Mouse (Mus musculus) small intestine, adult 2 months (tissue): ENCODE measurements around the gene Ccl22.

Experiments
- CTCF ChIP-seq: fragments of 200-500 bp; IDR thresholded peaks from 2 replicates; pipeline ENCODE4 v1.5.1; 2012; ENCODE audit warnings: low read depth, mild to moderate bottlenecking, control low read depth, inconsistent platforms, low read length, moderate library complexity, mixed read lengths; ENCODE audit not compliant: insufficient replicate concordance, insufficient read length; ENCODE audit errors: extremely low read depth
- POLR2A ChIP-seq: fragments of 200-500 bp; IDR thresholded peaks from 2 replicates; pipeline ENCODE4 v1.6.1; 2012; ENCODE audit warnings: low read depth, mild to moderate bottlenecking, control low read depth, inconsistent platforms, low read length, moderate library complexity

DNA sequence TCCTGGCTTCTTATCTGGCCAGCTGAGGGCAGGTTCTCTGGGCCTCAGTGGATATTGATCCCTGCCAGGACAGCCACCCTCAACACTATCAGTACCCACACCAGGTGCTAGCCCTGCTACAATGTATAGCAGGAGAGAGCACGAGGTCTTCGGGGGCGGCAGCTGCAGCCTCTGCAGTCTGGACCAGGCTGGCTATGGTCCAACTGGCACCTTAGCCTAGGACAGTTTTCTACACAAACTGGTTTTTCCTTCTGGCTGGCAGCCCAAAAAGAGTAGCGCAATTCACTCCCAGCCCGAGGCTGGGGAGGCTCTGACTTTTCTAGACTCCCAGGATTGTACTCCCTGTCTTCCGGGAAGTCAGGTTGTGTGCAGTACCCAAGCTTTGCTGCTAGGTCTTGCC, 25.6 kb downstream of the Ccl22 start:
- TF ChIP-seq CTCF = no peak
- TF ChIP-seq POLR2A = no peak
